Mouse (Mus musculus): ENCODE data around the gene Wif1. TPM values are rescaled to one million over a fixed set of nuclear protein-coding genes. Genes with fewer than 3 reads are reported as not detected.

The Wif1 gene
- polyA plus RNA-seq, 1 experiment from 2014 or later, result 23.8 TPM

GRCm38 (mm10) chr10:121047440-121047839 is 13.7 kb downstream of the Wif1 start:
- WGBS, result 74% methylated on average over 10 of the region's 10 CpGs

GRCm38 (mm10) chr10:121052076-121052475 is 18.3 kb downstream of the Wif1 start:
- Histone ChIP-seq H3K4me1 (peaks cover 22% of the 10 kb centered on the region), H3K4me2 (replicated peaks) (no peak overlapping the region), H3K9ac (no peak overlapping the region), H3K27ac (no peak overlapping the region), H3K9me3 (no peaks in the 10 kb centered on the region), H3K36me3 (no peaks in the 10 kb centered on the region), H3K4me3 (no peak overlapping the region), H3K27me3 (no peaks in the 10 kb centered on the region)
- WGBS, result 88% methylated on average over 6 of the region's 6 CpGs
- no peak for ATAC-seq (ENCODE audit: insufficient number of reproducible peaks, insufficient read depth, low FRiP score, low TSS enrichment)

More at GRCm38 (mm10) chr10:121047440-121047839, 13.7 kb downstream of the Wif1 start:
- H3K4me1 ChIP-seq, result no peaks in the 10 kb centered on the region
- no peaks in the 10 kb centered on the region for H3K9me3 ChIP-seq
- H3K4me2 ChIP-seq (replicated peaks), result no peak overlapping the region
- H3K36me3 ChIP-seq, result no peaks in the 10 kb centered on the region
- H3K9ac ChIP-seq, result no peak overlapping the region
- H3K4me3 ChIP-seq, result no peak overlapping the region
- no peaks in the 10 kb centered on the region for H3K27me3 ChIP-seq
- ATAC-seq (ENCODE audit: insufficient number of reproducible peaks, insufficient read depth, low FRiP score, low TSS enrichment), result no peak
- H3K27ac ChIP-seq, result no peak overlapping the region

GRCm38 (mm10) chr10:121055452-121056188 is 21.9 kb downstream of the Wif1 start:
- no peak overlapping the region for H3K9ac ChIP-seq
- peak; percentile 83 for ATAC-seq (ENCODE audit: insufficient number of reproducible peaks, insufficient read depth, low FRiP score, low TSS enrichment)
- no peaks in the 10 kb centered on the region for H3K9me3 ChIP-seq
- H3K36me3 ChIP-seq, result no peaks in the 10 kb centered on the region
- peaks cover 23% of the 10 kb centered on the region for H3K4me1 ChIP-seq
- WGBS, result 46% methylated on average over 13 of the region's 13 CpGs
- 0 out of 2 replicates have a peak overlapping the region, but pooled peaks have one; percentile 5 for H3K4me2 ChIP-seq (replicated peaks)
- no peaks in the 10 kb centered on the region for H3K27me3 ChIP-seq
- no peak overlapping the region for H3K4me3 ChIP-seq
- H3K27ac ChIP-seq, result 0 out of 2 replicates have a peak overlapping the region, but pooled peaks have one; percentile 11

GRCm38 (mm10) chr10:121056823-121057222 is 23.1 kb downstream of the Wif1 start:
- peaks cover 23% of the 10 kb centered on the region for H3K4me1 ChIP-seq
- H3K9me3 ChIP-seq, result no peaks in the 10 kb centered on the region
- H3K36me3 ChIP-seq, result no peaks in the 10 kb centered on the region
- no peak for ATAC-seq (ENCODE audit: insufficient number of reproducible peaks, insufficient read depth, low FRiP score, low TSS enrichment)
- no peak overlapping the region for H3K4me2 ChIP-seq (replicated peaks)
- no peak overlapping the region for H3K9ac ChIP-seq
- no peaks in the 10 kb centered on the region for H3K27me3 ChIP-seq
- H3K27ac ChIP-seq, result no peak overlapping the region
- H3K4me3 ChIP-seq, result no peak overlapping the region
- 81% methylated on average over 6 of the region's 6 CpGs for WGBS

GRCm38 (mm10) chr10:121059043-121060003 is 25.6 kb downstream of the Wif1 start:
- Histone ChIP-seq H3K4me2 (replicated peaks) (no peak overlapping the region), H3K4me3 (no peak overlapping the region), H3K27ac (no peak overlapping the region), H3K4me1 (peaks cover 25% of the 10 kb centered on the region), H3K36me3 (no peaks in the 10 kb centered on the region), H3K9ac (no peak overlapping the region), H3K27me3 (no peaks in the 10 kb centered on the region), H3K9me3 (no peaks in the 10 kb centered on the region)
- ATAC-seq (ENCODE audit: insufficient number of reproducible peaks, insufficient read depth, low FRiP score, low TSS enrichment), result no peak
- WGBS, result 75% methylated on average over 23 of the region's 23 CpGs

GRCm38 (mm10) chr10:121061336-121061835 is 27.6 kb downstream of the Wif1 start:
- WGBS, result 86% methylated on average over 5 of the region's 5 CpGs
- Histone ChIP-seq H3K4me1 (peaks cover 8% of the 10 kb centered on the region; the same call in 1 of the 2 replicates), H3K36me3 (no peaks in the 10 kb centered on the region), H3K9me3 (no peaks in the 10 kb centered on the region), H3K4me3 (no peak overlapping the region), H3K4me2 (replicated peaks) (no peak overlapping the region), H3K9ac (no peak overlapping the region), H3K27me3 (no peaks in the 10 kb centered on the region), H3K27ac (no peak overlapping the region)
- ATAC-seq (ENCODE audit: insufficient number of reproducible peaks, insufficient read depth, low FRiP score, low TSS enrichment), result no peak

GRCm38 (mm10) chr10:121062704-121063103 is 28.9 kb downstream of the Wif1 start:
- WGBS, result 23% methylated on average over 8 of the region's 8 CpGs
- Histone ChIP-seq H3K9me3 (no peaks in the 10 kb centered on the region), H3K4me2 (replicated peaks) (no peak overlapping the region), H3K9ac (no peak overlapping the region), H3K4me3 (no peak overlapping the region), H3K36me3 (no peaks in the 10 kb centered on the region), H3K4me1 (peaks cover 9% of the 10 kb centered on the region; the same call in 1 of the 2 replicates), H3K27me3 (no peaks in the 10 kb centered on the region), H3K27ac (no peak overlapping the region)
- no peak for ATAC-seq (ENCODE audit: insufficient number of reproducible peaks, insufficient read depth, low FRiP score, low TSS enrichment)

GRCm38 (mm10) chr10:121067416-121067951 is 33.7 kb downstream of the Wif1 start:
- no peak for ATAC-seq (ENCODE audit: insufficient number of reproducible peaks, insufficient read depth, low FRiP score, low TSS enrichment)
- Histone ChIP-seq H3K27ac (0 out of 2 replicates have a peak overlapping the region, but pooled peaks have one; percentile 36), H3K4me1 (peaks cover 9% of the 10 kb centered on the region; the same call in 1 of the 2 replicates), H3K36me3 (no peaks in the 10 kb centered on the region), H3K4me2 (replicated peaks) (no peak overlapping the region), H3K9me3 (no peaks in the 10 kb centered on the region), H3K4me3 (no peak overlapping the region), H3K9ac (no peak overlapping the region), H3K27me3 (no peaks in the 10 kb centered on the region)
- WGBS, result 61% methylated on average over 7 of the region's 7 CpGs

GRCm38 (mm10) chr10:121068003-121068402 is 34.2 kb downstream of the Wif1 start:
- no peak overlapping the region for H3K4me2 ChIP-seq (replicated peaks)
- ATAC-seq (ENCODE audit: insufficient number of reproducible peaks, insufficient read depth, low FRiP score, low TSS enrichment), result no peak
- no peak overlapping the region for H3K9ac ChIP-seq
- peaks cover 7% of the 10 kb centered on the region; the same call in 1 of the 2 replicates for H3K4me1 ChIP-seq
- H3K4me3 ChIP-seq, result no peak overlapping the region
- H3K36me3 ChIP-seq, result no peaks in the 10 kb centered on the region
- H3K9me3 ChIP-seq, result no peaks in the 10 kb centered on the region
- 53% methylated on average over 1 of the region's 1 CpGs for WGBS
- H3K27me3 ChIP-seq, result no peaks in the 10 kb centered on the region
- no peak overlapping the region for H3K27ac ChIP-seq

- no peak for ATAC-seq (ENCODE audit: insufficient number of reproducible peaks, insufficient read depth, low FRiP score, low TSS enrichment)
- Histone ChIP-seq H3K4me3 (no peak overlapping the region), H3K4me1 (peaks cover 11% of the 10 kb centered on the region; the same call in 1 of the 2 replicates), H3K9ac (no peak overlapping the region), H3K27me3 (no peaks in the 10 kb centered on the region), H3K4me2 (replicated peaks) (no peak overlapping the region), H3K27ac (no peak overlapping the region), H3K9me3 (no peaks in the 10 kb centered on the region), H3K36me3 (no peaks in the 10 kb centered on the region)
- 68% methylated on average over 7 of the region's 7 CpGs for WGBS
Observed at GRCm38 (mm10) chr10:121070742-121071141, 37.0 kb downstream of the Wif1 start.

GRCm38 (mm10) chr10:121080500-121080899 is 46.7 kb downstream of the Wif1 start:
- no peaks in the 10 kb centered on the region for H3K36me3 ChIP-seq
- 81% methylated on average over 9 of the region's 9 CpGs for WGBS
- H3K4me2 ChIP-seq (replicated peaks), result no peak overlapping the region
- peaks cover 3% of the 10 kb centered on the region; the same call in 1 of the 2 replicates for H3K9me3 ChIP-seq
- H3K4me3 ChIP-seq, result no peak overlapping the region
- ATAC-seq (ENCODE audit: insufficient number of reproducible peaks, insufficient read depth, low FRiP score, low TSS enrichment), result no peak
- no peak overlapping the region for H3K9ac ChIP-seq
- no peaks in the 10 kb centered on the region for H3K27me3 ChIP-seq
- no peaks in the 10 kb centered on the region for H3K4me1 ChIP-seq
- no peak overlapping the region for H3K27ac ChIP-seq
